Mouse (Mus musculus) midbrain, postnatal 0 days (tissue): Measurements from ENCODE around the gene Psmb5. TPM values are rescaled to one million over a fixed set of nuclear protein-coding genes. Genes with fewer than 3 reads are reported as not detected.

Experiments
- ATAC-seq: fragments of 200-750 bp; cut with Nextera tagmentation; 2 replicates; pipeline ENCODE4 v1.8.0; 2017; ENCODE audit warnings: moderate number of reproducible peaks, mild to moderate bottlenecking, moderate TSS enrichment, moderate library complexity; ENCODE audit not compliant: low FRiP score
- DNase-seq: peaks from one replicate; pipeline ENCODE4 v3.0.0-alpha.2; 2015; ENCODE audit warnings: low spot score
- H3K27ac ChIP-seq: fragments of 300-500 bp; sonication (generic); 2 replicates; pipeline ENCODE4 v1.5.1; 2014; ENCODE audit warnings: low read depth, mild to moderate bottlenecking, low read length, mixed read lengths
- H3K27me3 ChIP-seq: fragments of 300-500 bp; sonication (generic); 2 replicates; pipeline ENCODE4 v1.6.1; 2014; ENCODE audit warnings: low read length, control low read depth, mixed read lengths; ENCODE audit not compliant: insufficient read depth
- H3K36me3 ChIP-seq: fragments of 300-500 bp; sonication (generic); 2 replicates; pipeline ENCODE4 v1.6.1; 2014; ENCODE audit warnings: low read length, control low read depth, mixed read lengths; ENCODE audit not compliant: insufficient read depth
- H3K4me1 ChIP-seq: fragments of 300-500 bp; sonication (generic); 2 replicates; pipeline ENCODE4 v1.6.1; 2014; ENCODE audit warnings: mild to moderate bottlenecking, control low read depth, antibody characterized with exemption, low read length, mixed read lengths; ENCODE audit not compliant: insufficient read depth
- H3K4me2 ChIP-seq: fragments of 300-500 bp; sonication (generic); 2 replicates; pipeline ENCODE4 v1.6.1; 2014; ENCODE audit warnings: low read depth, mild to moderate bottlenecking, low read length, mixed read lengths; ENCODE audit not compliant: poor library complexity, severe bottlenecking
- H3K4me3 ChIP-seq: fragments of 300-500 bp; sonication (generic); 2 replicates; pipeline ENCODE4 v1.5.1; 2014; ENCODE audit warnings: low read depth, mild to moderate bottlenecking, low read length, moderate library complexity
- H3K9ac ChIP-seq: fragments of 300-500 bp; sonication (generic); replicated peaks from 2 replicates; pipeline ENCODE4 v1.6.1; 2014; ENCODE audit warnings: mild to moderate bottlenecking, low read length, moderate library complexity, mixed read lengths; ENCODE audit not compliant: poor library complexity, severe bottlenecking
- H3K9me3 ChIP-seq: fragments of 300-500 bp; sonication (generic); 2 replicates; pipeline ENCODE4 v1.6.1; 2016; ENCODE audit warnings: low read length, control low read depth
- CTCF ChIP-seq: IDR thresholded peaks from 2 replicates; pipeline ENCODE4 v1.5.1; 2016; ENCODE audit warnings: antibody characterized with exemption, mild to moderate bottlenecking
- WGBS: fragments of 180-500 bp; shearing (Covaris S2); extraction: QIAGEN DNeasy Blood & Tissue Kit; methylation state at CpG from one replicate; pipeline ENCODE4 v1.1.7; 2014; 5-methylcytosine and 5-hydroxymethylcytosine counted together
- microRNA counts: library from miRNA; unstranded; fragments of <30 nt; microRNA quantifications from one replicate; lab custom pipeline; 2015
- microRNA-seq: library from miRNA; unstranded; fragments of <30 nt; microRNA quantifications from one replicate; pipeline ENCODE4, GENCODE M21; 2016; ENCODE audit warnings: borderline number of aligned reads
- polyA plus RNA-seq: library from polyadenylated mRNA; unstranded; fragments of >200 nt; fragmentation: Nextera tagmentation; extraction: Ambion mirVana; gene quantifications from 2 replicates; pipeline ENCODE4 v1.2.1, GENCODE M21; 2015
- total RNA-seq: library from RNA; depleted of rRNA; stranded (reverse); fragments of >200 nt; gene quantifications from 2 replicates; pipeline ENCODE4 v1.2.3, GENCODE M21; 2014; rRNA removed

Gene Psmb5
- total and polyA plus RNA-seq, 2 experiments from 2014 or later: 197 to 404 TPM

- Histone ChIP-seq H3K36me3 (no peaks in the 10 kb centered on the region), H3K9me3 (no peaks in the 10 kb centered on the region), H3K27me3 (peaks cover 36% of the 10 kb centered on the region), H3K27ac (no peak overlapping the region), H3K4me1 (0 out of 2 replicates have a peak, but pooled peaks cover 4% of the 10 kb centered on the region), H3K9ac (no peak overlapping the region), H3K4me3 (no peak overlapping the region), H3K4me2 (peak overlapping the region; percentile 1; the same call in 1 of the 2 replicates)
- 16% methylated on average over 12 of the region's 14 CpGs for WGBS
- no peak for DNase-seq
- TF ChIP-seq CTCF: no peak
- no peak for ATAC-seq
These were observed 44.8 kb downstream of the Psmb5 start for GRCm38 (mm10) chr14:54572790-54573736.

- TF ChIP-seq CTCF: no peak
- 0 out of 2 replicates have a peak, but pooled peaks cover 3% of the 10 kb centered on the region for H3K4me1 ChIP-seq
- H3K27ac ChIP-seq: no peak overlapping the region
- H3K4me2 ChIP-seq: no peak overlapping the region
- WGBS: 33% methylated on average over 4 of the region's 4 CpGs
- H3K27me3 ChIP-seq: peaks cover 34% of the 10 kb centered on the region
- H3K4me3 ChIP-seq: no peak overlapping the region
- no peaks in the 10 kb centered on the region for H3K9me3 ChIP-seq
- no peak overlapping the region for H3K9ac ChIP-seq
- DNase-seq (no peak), ATAC-seq (no peak)
- H3K36me3 ChIP-seq: no peaks in the 10 kb centered on the region
These were observed 45.7 kb downstream of the Psmb5 start for GRCm38 (mm10) chr14:54572122-54572521.

GRCm38 (mm10) chr14:54569451-54570392, 48.1 kb downstream of the Psmb5 start:
- no peaks in the 10 kb centered on the region for H3K4me1 ChIP-seq
- H3K27ac ChIP-seq: no peak overlapping the region
- no peak overlapping the region for H3K4me3 ChIP-seq
- no peak overlapping the region for H3K9ac ChIP-seq
- no peak overlapping the region for H3K4me2 ChIP-seq
- no peak for TF ChIP-seq CTCF
- H3K27me3 ChIP-seq: peaks cover 14% of the 10 kb centered on the region
- no peaks in the 10 kb centered on the region for H3K36me3 ChIP-seq
- whole genome bisulfite sequencing: 62% methylated on average over 17 of the region's 17 CpGs
- no peak for ATAC-seq
- DNase-seq: no peak
- no peaks in the 10 kb centered on the region for H3K9me3 ChIP-seq

- H3K27me3 ChIP-seq: peaks cover 5% of the 10 kb centered on the region
- 74% methylated on average over 15 of the region's 15 CpGs for WGBS
- no peak overlapping the region for H3K4me2 ChIP-seq
- no peaks in the 10 kb centered on the region for H3K4me1 ChIP-seq
- H3K9me3 ChIP-seq: no peaks in the 10 kb centered on the region
- H3K4me3 ChIP-seq: no peak overlapping the region
- DNase-seq (peak; percentile 76), ATAC-seq (no peak)
- peak; percentile 87 for TF ChIP-seq CTCF
- no peak overlapping the region for H3K9ac ChIP-seq
- no peak overlapping the region for H3K27ac ChIP-seq
- H3K36me3 ChIP-seq: no peaks in the 10 kb centered on the region
These were observed 49.0 kb downstream of the Psmb5 start for GRCm38 (mm10) chr14:54568694-54569414.

MicroRNAs within 50 kb of the gene (microRNA counts, 519-probe panel; counts per million panel counts)
- microRNA mmu-miR-686 (lab: Ali Mortazavi, UCI): 528 counts per million, percentile 58 among the panel's probes with 10 or more counts

Small RNAs within 50 kb of the gene (microRNA-seq; reads per million reads assigned to microRNA genes)
- not detected for gene Mir686
- gene Mir6948: not detected

Other genes starting within 250 kb of the Psmb5 start
- gene Slc7a7, start 200.2 kb downstream of the Psmb5 start, total RNA-seq: 3.9 and 7.7 TPM in 2 replicates
- 2.4 and 2.9 TPM in 2 replicates for gene Slc7a7, start 200.2 kb downstream of the Psmb5 start, polyA plus RNA-seq
- 98.6 and 104 TPM in 2 replicates for gene Mrpl52, start 191.1 kb downstream of the Psmb5 start, total RNA-seq
- gene Mrpl52, start 191.1 kb downstream of the Psmb5 start, polyA plus RNA-seq: 296 and 303 TPM in 2 replicates
- 46.4 and 48.9 TPM in 2 replicates for gene Mmp14, start 186.4 kb downstream of the Psmb5 start, total RNA-seq
- gene Mmp14, start 186.4 kb downstream of the Psmb5 start, polyA plus RNA-seq: 40.6 and 41.8 TPM in 2 replicates
- gene Lrp10, start 153.9 kb downstream of the Psmb5 start, total RNA-seq: 40.2 and 42.1 TPM in 2 replicates
- gene Lrp10, start 153.9 kb downstream of the Psmb5 start, polyA plus RNA-seq: 29.7 and 31.9 TPM in 2 replicates
- 35.6 and 47.4 TPM in 2 replicates for gene Rem2, start 141.9 kb downstream of the Psmb5 start, total RNA-seq
- gene Rem2, start 141.9 kb downstream of the Psmb5 start, polyA plus RNA-seq: 33.0 and 34.0 TPM in 2 replicates
- gene Prmt5, start 100.5 kb downstream of the Psmb5 start, total RNA-seq: 79.6 and 92.9 TPM in 2 replicates
- gene Prmt5, start 100.5 kb downstream of the Psmb5 start, polyA plus RNA-seq: 83.4 and 85.2 TPM in 2 replicates
- gene Haus4, start 63.4 kb downstream of the Psmb5 start, total RNA-seq: 13.3 and 13.7 TPM in 2 replicates
- gene Haus4, start 63.4 kb downstream of the Psmb5 start, polyA plus RNA-seq: 13.2 and 14.3 TPM in 2 replicates
- gene Ajuba, start 40.5 kb downstream of the Psmb5 start, total RNA-seq: 8.1 and 8.2 TPM in 2 replicates
- gene Ajuba, start 40.5 kb downstream of the Psmb5 start, polyA plus RNA-seq: 3.5 and 3.9 TPM in 2 replicates
- 4.6 and 8.7 TPM in 2 replicates for gene 4931414P19Rik, start 12.0 kb downstream of the Psmb5 start, total RNA-seq
- gene 4931414P19Rik, start 12.0 kb downstream of the Psmb5 start, polyA plus RNA-seq: 2.2 and 2.8 TPM in 2 replicates
- not detected in 2 replicates for gene Psmb11, start 3.4 kb upstream of the Psmb5 start, total RNA-seq
- gene Psmb11, start 3.4 kb upstream of the Psmb5 start, polyA plus RNA-seq: 0.27 TPM in 1 of 2 replicates, not detected in the other
- gene Gm17606, start 22.9 kb upstream of the Psmb5 start, total RNA-seq: not detected in 2 replicates
- gene Gm17606, start 22.9 kb upstream of the Psmb5 start, polyA plus RNA-seq: not detected in 2 replicates
- 45.3 and 49.7 TPM in 2 replicates for gene Cdh24, start 23.3 kb upstream of the Psmb5 start, total RNA-seq
- 8.5 and 9.0 TPM in 2 replicates for gene Cdh24, start 23.3 kb upstream of the Psmb5 start, polyA plus RNA-seq
- 44.2 and 46.5 TPM in 2 replicates for gene 1700123O20Rik, start 68.2 kb upstream of the Psmb5 start, total RNA-seq
- gene 1700123O20Rik, start 68.2 kb upstream of the Psmb5 start, polyA plus RNA-seq: 61.1 and 67.6 TPM in 2 replicates
- 118 and 122 TPM in 2 replicates for gene Acin1, start 68.9 kb upstream of the Psmb5 start, total RNA-seq
- gene Acin1, start 68.9 kb upstream of the Psmb5 start, polyA plus RNA-seq: 91.7 and 108 TPM in 2 replicates
- gene Gm29776, start 80.8 kb upstream of the Psmb5 start, total RNA-seq: not detected in 2 replicates
- 0.07 and 0.31 TPM in 2 replicates for gene Gm29776, start 80.8 kb upstream of the Psmb5 start, polyA plus RNA-seq
- gene Cebpe, start 94.2 kb upstream of the Psmb5 start, total RNA-seq: not detected in 2 replicates
- gene Cebpe, start 94.2 kb upstream of the Psmb5 start, polyA plus RNA-seq: not detected in 2 replicates
- gene Slc7a8, start 163.9 kb upstream of the Psmb5 start, total RNA-seq: 10.3 and 11.3 TPM in 2 replicates
- 8.8 and 9.7 TPM in 2 replicates for gene Slc7a8, start 163.9 kb upstream of the Psmb5 start, polyA plus RNA-seq
- gene Rnf212b, start 196.1 kb upstream of the Psmb5 start, total RNA-seq: 0.38 TPM in 1 of 2 replicates, not detected in the other
- not detected in 2 replicates for gene Rnf212b, start 196.1 kb upstream of the Psmb5 start, polyA plus RNA-seq